Mouse (Mus musculus) right cerebral cortex, postnatal 4 days (tissue): ENCODE results near the gene Map4k1.
"Not testable (repeated sequence)": the region's sequence is repeated elsewhere in the genome, so short reads cannot be mapped to it uniquely, and the experiment has no call there.

Experiments
- DNase-seq: peaks from one replicate; pipeline ENCODE4 v3.0.0-alpha.2; 2022

Map4k1 gene

DNA sequence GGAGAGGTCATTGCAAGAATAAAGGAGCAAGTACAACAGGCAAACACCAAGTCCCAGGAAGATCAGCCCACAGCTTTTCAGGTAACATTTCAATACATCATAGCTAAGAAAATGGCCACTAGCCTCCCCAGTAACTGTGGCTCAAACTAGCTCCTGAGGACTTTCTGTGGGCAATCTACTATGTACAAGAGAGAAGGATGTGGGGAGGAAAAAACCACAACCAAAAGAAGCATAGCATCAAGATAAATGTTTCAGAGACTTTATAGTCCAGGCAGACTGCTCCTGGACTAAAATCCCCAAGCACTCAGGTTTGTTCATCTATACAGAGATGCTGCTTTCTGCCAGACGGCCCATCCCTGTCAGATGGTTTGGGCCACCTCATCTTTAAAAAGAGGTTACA, 25.6 kb upstream of the Map4k1 start:
- DNase-seq: no peak

GRCm38 (mm10) chr7:28957286-28957685, 24.6 kb upstream of the Map4k1 start:
- no peak for DNase-seq

GRCm38 (mm10) chr7:28957997-28958725, 23.7 kb upstream of the Map4k1 start:
- no peak for DNase-seq

DNA sequence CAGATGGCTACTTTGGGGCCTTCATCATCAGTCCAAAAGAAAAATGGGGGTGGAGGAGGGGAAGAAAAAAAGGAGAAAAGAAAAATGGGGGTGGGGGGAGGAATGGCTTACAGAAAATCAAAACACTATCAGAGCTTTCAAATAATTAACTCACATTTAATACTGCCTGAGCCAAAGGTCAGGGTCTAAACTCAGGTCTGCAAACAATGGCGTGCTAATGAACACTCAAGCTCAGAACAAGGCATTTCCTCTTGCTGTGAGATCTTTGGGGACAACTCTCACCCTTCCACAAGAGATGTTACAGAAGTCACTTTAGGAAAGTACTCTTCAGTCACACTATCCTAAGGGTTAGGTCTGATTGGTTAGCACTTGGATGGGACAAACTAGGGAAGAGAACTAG, 23.1 kb upstream of the Map4k1 start:
- DNase-seq: no peak

DNA sequence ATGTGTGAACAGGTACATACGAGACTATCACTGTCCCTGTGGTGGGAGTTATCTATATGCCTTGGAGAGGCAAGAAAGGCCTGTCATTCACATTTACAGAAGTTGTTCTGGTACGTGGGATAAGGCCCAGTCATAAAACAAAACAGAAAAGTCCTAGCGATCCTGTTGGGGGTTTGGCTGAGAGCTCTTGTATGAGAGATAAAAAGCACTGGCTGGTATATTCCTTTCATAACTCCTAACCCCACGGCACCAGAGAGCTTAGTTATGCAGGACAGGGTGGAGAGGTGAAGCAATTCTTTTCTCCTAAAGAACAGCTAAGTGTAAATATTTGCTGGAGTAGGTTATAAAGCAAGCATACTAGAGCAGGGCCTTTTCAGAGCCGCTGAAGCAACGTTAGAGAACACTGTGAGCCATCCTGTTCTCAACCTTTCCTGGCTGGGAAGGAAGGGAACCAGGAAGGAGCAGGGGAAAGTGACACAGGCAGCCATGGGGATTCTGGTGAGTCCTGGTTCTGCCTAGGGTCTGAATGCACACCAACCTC, 22.3 kb upstream of the Map4k1 start:
- DNase-seq: no peak

- DNase-seq: no peak
Observed at GRCm38 (mm10) chr7:28960354-28961046, 21.4 kb upstream of the Map4k1 start.

- no peak for DNase-seq
Observed at GRCm38 (mm10) chr7:28961584-28961926, 20.3 kb upstream of the Map4k1 start.

DNA sequence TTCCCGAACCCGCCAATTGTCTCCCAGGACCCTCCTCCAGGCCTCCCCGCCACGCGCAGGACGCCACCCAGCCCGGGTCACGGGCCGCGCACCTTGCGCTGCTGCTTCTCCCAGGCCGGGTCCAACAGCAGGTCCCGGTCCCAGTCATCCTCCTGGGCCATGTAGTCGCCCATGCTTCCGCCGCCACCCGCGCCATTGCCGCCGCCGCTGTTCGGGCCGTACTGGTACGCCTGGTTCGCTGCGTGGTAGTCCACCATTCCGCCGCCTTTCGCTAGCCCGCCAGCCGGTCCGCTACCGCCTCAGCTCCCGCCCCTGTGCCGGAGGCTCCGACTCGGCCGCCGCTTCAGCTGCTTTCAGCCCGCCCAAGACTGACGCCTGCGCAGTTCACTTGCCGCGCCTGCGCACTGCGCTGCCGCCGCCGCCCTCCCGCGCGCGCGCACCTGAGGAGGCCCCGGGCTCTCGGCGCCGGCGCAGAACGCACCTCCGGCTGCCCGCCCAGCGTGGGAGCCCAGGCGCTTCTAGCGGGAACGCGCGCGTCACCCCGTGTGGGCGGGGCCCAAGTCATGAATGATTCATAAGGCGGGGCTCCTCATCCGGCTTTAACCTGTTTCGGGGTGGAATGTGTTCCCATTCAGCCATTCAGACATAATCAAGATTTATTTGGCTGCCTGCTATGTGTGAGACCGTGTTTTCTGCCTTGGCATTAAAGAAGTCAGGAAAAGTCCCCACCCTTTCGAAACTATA, 19.8 kb upstream of the Map4k1 start, which contains the start of gene Actn4:
TSS of gene Actn4 (minus strand) at position 414 of the 744 bp plus-strand sequence.
- peak; percentile 97 for DNase-seq

DNA sequence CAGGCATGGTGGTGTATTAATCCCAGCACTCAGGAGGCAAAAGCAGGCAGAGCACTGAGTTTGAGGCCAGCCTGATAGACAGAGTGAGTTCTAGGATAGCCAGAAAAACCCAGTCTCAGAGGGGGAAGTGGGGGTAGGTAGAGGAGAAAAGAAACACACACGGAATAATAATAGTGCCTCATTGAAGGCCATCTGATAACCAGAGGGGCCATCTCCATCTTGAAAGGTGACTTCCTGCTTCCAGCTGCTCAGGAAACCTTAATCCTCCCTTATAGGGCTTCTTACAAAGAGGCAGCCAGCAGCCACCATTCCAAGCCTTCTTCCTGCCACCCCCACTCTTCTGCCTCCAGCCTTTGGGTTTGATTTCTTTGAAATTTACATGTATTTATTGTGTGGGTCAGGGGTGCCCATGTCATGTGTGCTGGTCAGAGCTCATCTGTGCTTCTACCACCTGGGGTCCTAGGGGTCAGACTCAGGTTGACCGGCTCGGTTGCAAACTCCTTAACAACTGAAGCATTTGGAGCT, 18.4 kb upstream of the Map4k1 start:
- no peak for DNase-seq

DNA sequence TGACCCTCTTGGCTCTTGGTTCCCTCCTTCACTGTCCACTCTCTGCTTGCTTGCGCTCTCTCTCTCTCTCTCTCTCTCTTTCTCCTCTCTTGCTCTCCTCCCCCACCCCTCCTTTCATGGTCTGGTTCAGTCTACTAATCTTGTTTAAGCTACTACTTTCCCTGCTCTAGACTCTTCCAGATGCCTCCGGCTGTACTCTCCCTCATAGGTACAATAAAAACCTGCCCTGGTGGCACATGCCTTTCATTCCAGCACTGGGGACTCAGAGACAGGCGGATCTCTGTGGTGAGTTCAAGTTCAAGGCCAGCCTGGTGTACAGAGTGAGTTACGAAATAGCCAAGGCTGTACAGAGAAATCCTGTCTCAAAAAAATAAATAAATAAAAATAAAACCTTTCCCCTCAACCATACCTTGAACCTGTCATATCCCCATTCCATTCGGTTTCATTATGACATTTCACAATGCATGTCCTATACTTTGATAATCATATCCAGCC, 16.5 kb upstream of the Map4k1 start:
- DNase-seq: no peak

DNA sequence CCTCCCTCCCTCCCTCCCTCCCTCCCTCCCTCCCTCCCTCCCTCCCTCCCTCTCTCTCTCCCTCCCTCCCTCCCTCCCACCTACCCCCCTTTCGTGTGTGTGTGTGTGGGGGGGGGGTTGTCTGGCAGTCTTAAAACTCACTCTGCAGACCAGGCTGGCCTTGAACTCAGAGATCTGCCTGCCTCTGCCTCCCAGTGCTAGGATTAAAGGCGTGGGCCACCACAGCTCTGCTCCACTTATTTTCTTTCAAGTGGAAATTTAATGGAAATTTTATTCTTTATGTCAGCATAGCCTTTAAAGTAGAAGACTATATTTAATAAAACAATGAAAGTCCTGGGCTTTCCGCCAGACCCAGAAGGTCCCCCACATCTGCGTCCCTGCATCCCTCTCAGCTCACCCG, 15.7 kb upstream of the Map4k1 start:
- no peak for DNase-seq

GRCm38 (mm10) chr7:28966751-28967505, 14.9 kb upstream of the Map4k1 start:
- no peak for DNase-seq

DNA sequence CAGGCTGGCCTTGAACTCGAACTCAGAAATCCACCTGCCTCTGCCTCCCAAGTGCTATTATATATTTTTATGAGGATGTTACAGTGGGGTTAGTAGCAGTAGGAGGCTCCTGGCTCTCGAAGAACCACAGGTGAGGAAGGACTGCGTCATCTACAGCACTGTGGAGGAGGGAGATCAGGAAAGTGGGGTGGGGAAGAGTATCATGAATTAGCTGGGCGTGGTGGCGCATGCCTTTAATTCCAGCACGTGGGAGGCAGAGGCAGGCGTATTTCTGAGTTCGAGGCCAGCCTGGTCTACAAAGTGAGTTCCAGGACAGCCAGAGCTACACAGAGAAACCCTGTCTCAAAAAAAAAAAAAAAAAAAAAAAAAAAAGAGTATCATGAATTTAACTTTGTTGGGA, 13.7 kb upstream of the Map4k1 start:
- not testable (repeated sequence) for DNase-seq

GRCm38 (mm10) chr7:28969271-28969670, 12.6 kb upstream of the Map4k1 start:
- no peak for DNase-seq

DNA sequence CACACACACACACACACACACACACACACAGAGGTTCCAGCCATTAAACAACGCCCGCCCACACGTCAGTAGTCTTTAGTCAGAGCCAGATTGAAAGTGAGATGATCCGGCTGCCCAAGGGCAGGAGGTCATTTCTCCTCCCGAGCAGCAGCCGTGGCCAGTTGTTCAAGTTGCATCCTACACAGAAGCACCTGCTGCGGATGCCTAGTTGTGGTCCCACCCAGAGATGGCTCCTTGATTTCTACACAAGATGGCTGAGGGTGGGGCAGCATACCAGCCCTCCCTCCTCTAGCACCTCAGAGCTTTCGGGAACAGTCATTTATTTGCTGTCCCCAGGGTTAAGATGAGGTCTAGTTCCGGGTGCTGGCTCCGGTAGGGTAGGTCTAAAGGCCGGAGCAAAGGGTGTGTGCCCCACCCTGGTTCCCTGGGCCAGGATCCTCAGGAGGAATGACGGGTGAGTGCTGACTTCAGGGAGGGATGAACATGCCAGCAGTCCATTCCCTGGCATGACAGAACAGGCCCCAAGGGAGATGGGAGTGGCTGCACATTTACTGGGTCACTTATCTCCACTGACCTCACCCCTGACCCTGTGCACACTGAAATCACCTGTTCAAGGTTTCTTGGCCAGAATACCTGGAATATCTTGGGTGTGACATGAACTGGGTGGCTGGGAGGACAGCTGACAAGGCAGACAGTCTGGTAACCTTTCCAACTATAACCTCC, 12.0 kb upstream of the Map4k1 start:
- DNase-seq: no peak

- DNase-seq: no peak
Observed at GRCm38 (mm10) chr7:28971029-28971428, 10.8 kb upstream of the Map4k1 start.

- DNase-seq: no peak
Observed at GRCm38 (mm10) chr7:28971770-28972269, 10.0 kb upstream of the Map4k1 start.

DNA sequence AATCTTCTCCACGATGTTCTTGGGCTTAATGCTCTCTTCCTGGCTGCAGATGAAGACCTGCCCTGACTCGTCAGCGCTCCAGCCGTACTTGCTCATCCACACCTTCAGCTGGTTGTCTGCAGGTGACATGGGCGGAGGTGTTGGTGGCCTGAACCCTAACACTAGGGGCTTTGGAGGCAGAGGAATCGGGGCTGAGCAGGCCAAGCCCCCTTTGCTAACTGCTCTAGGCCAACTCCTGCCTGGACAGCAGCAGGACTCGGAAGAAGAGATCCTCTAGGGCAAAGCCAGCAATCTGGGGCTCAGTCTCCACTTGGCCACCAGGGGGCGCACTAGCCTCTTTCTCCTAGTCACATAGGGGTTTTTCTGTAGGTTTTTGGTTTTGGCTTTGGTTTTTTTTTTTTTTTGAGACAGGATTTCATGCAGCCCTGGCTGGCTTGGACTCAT, 9.3 kb upstream of the Map4k1 start:
- DNase-seq: peak; percentile 91

DNA sequence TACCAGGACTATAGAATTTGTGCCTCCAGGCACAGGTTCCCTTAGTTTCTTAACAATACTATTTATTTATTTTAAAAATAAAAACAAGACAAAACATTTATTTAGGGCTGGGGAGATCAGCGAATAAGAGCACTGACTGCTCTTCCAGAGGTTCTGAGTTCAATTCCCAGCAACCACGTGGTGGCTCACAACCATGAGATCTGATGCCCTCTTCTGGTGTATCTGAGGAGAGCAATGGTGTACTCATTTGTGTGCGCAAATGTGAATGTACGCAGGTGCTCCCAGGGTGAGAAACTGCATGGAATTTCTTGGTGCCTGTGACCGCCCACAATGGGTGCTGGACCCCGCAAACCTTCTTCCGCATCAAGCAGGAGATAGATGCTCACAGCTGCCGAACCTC, 8.8 kb upstream of the Map4k1 start:
- no peak for DNase-seq

DNA sequence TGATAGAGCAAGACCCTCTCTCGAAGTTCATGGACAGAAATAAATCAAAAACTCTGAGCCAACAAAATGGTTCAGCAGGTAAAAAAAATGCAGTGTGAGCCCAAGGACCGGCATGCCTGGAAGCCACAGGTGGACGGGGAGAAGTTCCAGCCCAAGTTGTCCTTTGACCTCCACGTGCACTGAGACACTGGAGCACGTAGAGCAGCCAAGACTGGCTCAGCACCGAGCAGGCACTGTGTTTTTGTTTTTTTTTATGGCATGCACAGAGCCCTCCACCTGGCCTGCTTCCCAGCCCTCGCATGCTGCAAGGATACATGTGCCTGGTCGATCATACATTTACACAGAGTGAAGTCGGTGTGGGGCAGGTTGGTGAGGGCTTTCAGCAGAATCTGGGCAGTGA, 4.3 kb upstream of the Map4k1 start:
- DNase-seq: no peak

DNA sequence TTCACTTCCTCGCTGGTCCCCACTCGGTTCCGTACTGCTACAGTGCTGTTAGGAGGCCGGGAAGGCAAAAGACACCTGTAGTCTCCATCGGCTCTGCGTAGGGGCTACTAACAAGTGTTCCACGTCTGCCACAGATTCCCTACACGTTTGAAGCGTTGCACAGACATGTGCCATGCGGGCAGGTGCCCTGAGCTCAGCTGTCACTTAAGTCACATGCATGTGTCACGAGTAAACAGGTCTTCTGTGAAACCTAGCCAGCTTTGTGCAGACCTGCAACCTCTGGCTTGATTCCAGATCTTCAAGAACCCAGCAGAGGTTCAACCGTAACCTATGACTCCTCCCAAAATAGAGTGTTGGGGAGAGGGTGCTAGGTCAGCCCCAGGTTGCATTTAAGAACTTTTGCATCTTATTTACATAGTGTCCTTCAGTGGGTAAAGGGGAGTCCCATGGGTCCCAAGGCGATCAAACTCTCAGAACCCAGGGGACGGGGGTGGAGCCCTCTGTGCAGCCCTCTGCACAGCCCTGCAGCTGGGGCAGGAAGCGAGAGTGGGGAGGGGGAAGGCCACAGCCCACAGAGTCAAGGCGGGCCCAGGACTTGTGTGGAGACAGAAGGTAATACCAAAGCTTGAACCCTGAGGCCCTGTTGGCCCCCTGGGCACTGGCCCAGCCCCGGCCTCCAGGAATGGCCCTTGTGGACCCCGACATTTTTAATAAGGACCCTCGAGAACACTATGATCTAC, 594 bp downstream of the Map4k1 start:
- DNase-seq: no peak
